Mouse (Mus musculus): ENCODE results near the gene Tjp1.

- no peak for TF ChIP-seq CTCF (IDR thresholded peaks at IDR 0.05; ENCODE audit: borderline replicate concordance, insufficient read depth, low read length)
- TF ChIP-seq POLR2A (IDR thresholded peaks at IDR 0.05; ENCODE audit: low read depth, low read length): no peak
Observed at GRCm38 (mm10) chr7:65469666-65470065, 57.9 kb downstream of the Tjp1 start.

Measured in embryonic fibroblast, embryonic 13.5 days (primary cell).